Mouse (Mus musculus) cerebellum, adult 9-11 months (tissue): ENCODE results near the gene Hivep1.

ENCODE experiments used
- DNase-seq: peaks from one replicate; pipeline ENCODE4 v3.0.0; 2022

Gene Hivep1

GRCm38 (mm10) chr13:42113601-42114000, 61.8 kb downstream of the Hivep1 start:
- DNase-seq: no peak

- DNase-seq: no peak
Measured at GRCm38 (mm10) chr13:42116301-42116700, 64.5 kb downstream of the Hivep1 start.

GRCm38 (mm10) chr13:42119062-42119461, 67.2 kb downstream of the Hivep1 start:
- DNase-seq: no peak

- no peak for DNase-seq
Measured at GRCm38 (mm10) chr13:42121106-42121776, 69.4 kb downstream of the Hivep1 start.

GRCm38 (mm10) chr13:42121777-42122682, 70.2 kb downstream of the Hivep1 start:
- DNase-seq: no peak

- DNase-seq: no peak
Measured at GRCm38 (mm10) chr13:42144627-42145026, 92.8 kb downstream of the Hivep1 start.

GRCm38 (mm10) chr13:42149328-42150071, 97.7 kb downstream of the Hivep1 start:
- DNase-seq: no peak

- DNase-seq: no peak
Measured at GRCm38 (mm10) chr13:42150072-42150450, 98.2 kb downstream of the Hivep1 start.

- DNase-seq: no peak
Measured at GRCm38 (mm10) chr13:42150462-42151127, 98.8 kb downstream of the Hivep1 start.

GRCm38 (mm10) chr13:42158259-42158658, 106.4 kb downstream of the Hivep1 start:
- no peak for DNase-seq

- no peak for DNase-seq
Measured at GRCm38 (mm10) chr13:42159416-42160185, 107.8 kb downstream of the Hivep1 start.

- DNase-seq: no peak
Measured at GRCm38 (mm10) chr13:42170802-42171201, 119.0 kb downstream of the Hivep1 start.

GRCm38 (mm10) chr13:42174827-42175420, 123.1 kb downstream of the Hivep1 start:
- DNase-seq: no peak

- no peak for DNase-seq
Measured at GRCm38 (mm10) chr13:42182635-42183034, 130.8 kb downstream of the Hivep1 start.

GRCm38 (mm10) chr13:42184131-42184530, 132.3 kb downstream of the Hivep1 start:
- no peak for DNase-seq

- no peak for DNase-seq
Measured at GRCm38 (mm10) chr13:42193016-42193415, 141.2 kb downstream of the Hivep1 start.

GRCm38 (mm10) chr13:42195671-42196070, 143.8 kb downstream of the Hivep1 start:
- DNase-seq: no peak

- no peak for DNase-seq
Measured at GRCm38 (mm10) chr13:42197656-42198055, 145.8 kb downstream of the Hivep1 start.

GRCm38 (mm10) chr13:42213556-42213955, 161.7 kb downstream of the Hivep1 start:
- no peak for DNase-seq

- no peak for DNase-seq
Measured at GRCm38 (mm10) chr13:42222401-42222800, 170.6 kb downstream of the Hivep1 start.

GRCm38 (mm10) chr13:42228849-42229248, 177.0 kb downstream of the Hivep1 start:
- DNase-seq: no peak
